12 mouse cellular contexts compared by ENCODE assay signal in the genomic region with DNA sequence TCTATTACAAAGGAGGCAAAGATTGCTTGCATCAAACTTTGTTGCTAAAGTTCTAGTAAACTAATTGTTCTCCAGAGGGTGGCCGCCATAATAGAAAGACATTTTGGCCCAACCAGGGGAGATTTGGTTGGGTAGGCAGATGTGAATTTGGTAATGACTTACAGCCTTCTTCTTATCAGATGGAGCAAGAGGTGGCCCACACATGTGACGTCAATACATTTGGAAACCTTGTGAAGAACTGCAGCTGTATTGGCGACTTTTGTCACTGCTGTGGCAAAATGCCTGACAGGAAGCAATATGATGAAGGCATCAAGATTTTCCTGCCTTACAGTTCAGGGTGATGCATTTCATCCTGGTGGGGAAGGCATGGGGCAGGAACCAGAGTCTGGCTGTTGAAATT.
"Had no signal": no experiment of that assay in that cellular context is flagged by ENCODE, and none has a peak within 500 bp of the region (broad histone marks: within the 10 kb centered on the region; RNA-seq: fewer than 3 reads in every experiment).

No protein-coding gene starts in this region.

- DNase-seq: kidney, adult 11 months; kidney, postnatal 14 days; lung, adult 18-20 months; lung, postnatal 10 days; midbrain, embryonic 14.5 days; thymus, postnatal 4 days had no signal

- H3K9me3 ChIP-seq: limb, embryonic 15.5 days; midbrain, embryonic 10.5 days; neural tube, embryonic 12.5 days had no signal

- H3K4me1 ChIP-seq: midbrain, embryonic 10.5 days; neural tube, embryonic 12.5 days had no signal

- H3K36me3 ChIP-seq: limb, embryonic 15.5 days; midbrain, embryonic 10.5 days; neural tube, embryonic 12.5 days had no signal

- H3K9ac ChIP-seq: limb, embryonic 15.5 days; liver, embryonic 14.5 days; neural tube, embryonic 12.5 days had no signal

- H3K4me3 ChIP-seq: limb, embryonic 15.5 days; midbrain, embryonic 10.5 days; myocyte; neural tube, embryonic 12.5 days had no signal

- H3K27me3 ChIP-seq: limb, embryonic 15.5 days; neural tube, embryonic 12.5 days had no signal

- H3K27ac ChIP-seq: limb, embryonic 15.5 days; liver, embryonic 14.5 days; midbrain, embryonic 10.5 days; neural tube, embryonic 12.5 days; stomach, postnatal 0 days had no signal

- H3K4me2 ChIP-seq: limb, embryonic 15.5 days; neural tube, embryonic 12.5 days had no signal
